Mouse (Mus musculus): Measurements from ENCODE around the gene Prpf6. TPM values are rescaled to one million over a fixed set of nuclear protein-coding genes. Genes with fewer than 3 reads are reported as not detected.

The Prpf6 gene
- total and polyA plus RNA-seq, 2 experiments from 2014 or later = 23.4 to 31.8 TPM

GRCm38 (mm10) chr2:181678780-181679179 lies 87.1 kb downstream of the Prpf6 start:
- WGBS = 35% methylated on average over 1 of the region's 1 CpGs
- H3K4me3 ChIP-seq (ENCODE audit: low read depth, low read length) = no peak overlapping the region
- peaks cover 6% of the 10 kb centered on the region; the same call in 1 of the 2 replicates for H3K27me3 ChIP-seq (ENCODE audit: control insufficient read depth, insufficient read depth, low read length)
- peak; percentile 87 for DNase-seq (ENCODE audit: low spot score)
- H3K4me2 ChIP-seq (ENCODE audit: low read depth, low read length) = no peak overlapping the region
- no peak overlapping the region for H3K27ac ChIP-seq (ENCODE audit: low read depth)
- TF ChIP-seq EP300 (IDR thresholded peaks at IDR 0.05; ENCODE audit: low read depth) (no peak), CTCF (IDR thresholded peaks at IDR 0.05; ENCODE audit: low read depth) (peak; percentile 99)
- H3K4me1 ChIP-seq (ENCODE audit: control insufficient read depth, insufficient read depth) = peaks cover 5% of the 10 kb centered on the region; the same call in 1 of the 2 replicates
- H3K9ac ChIP-seq (replicated peaks; ENCODE audit: low read depth, low read length) = no peak overlapping the region
- H3K9me3 ChIP-seq (replicated peaks; ENCODE audit: control insufficient read depth, low read length) = no peaks in the 10 kb centered on the region
- H3K36me3 ChIP-seq (replicated peaks; ENCODE audit: control insufficient read depth, insufficient read depth, low read length) = no peaks in the 10 kb centered on the region
- ATAC-seq (ENCODE audit: insufficient read depth, low read depth) = peak; percentile 68

GRCm38 (mm10) chr2:181679951-181680715 lies 88.5 kb downstream of the Prpf6 start, which contains the start of gene Tcea2:
Gene Tcea2, plus strand, starts transcription at chr2:181680310.
- under 1% methylated on average over 58 of the region's 69 CpGs for WGBS
- Histone ChIP-seq H3K9me3 (replicated peaks; ENCODE audit: control insufficient read depth, low read length) (no peaks in the 10 kb centered on the region), H3K4me3 (ENCODE audit: low read depth, low read length) (peak within 1 kb of the TSS; percentile 68), H3K4me1 (ENCODE audit: control insufficient read depth, insufficient read depth) (peaks cover 5% of the 10 kb centered on the region; the same call in 1 of the 2 replicates), H3K9ac (replicated peaks; ENCODE audit: low read depth, low read length) (peak within 1 kb of the TSS; percentile 78), H3K4me2 (ENCODE audit: low read depth, low read length) (peak within 1 kb of the TSS; percentile 97), H3K27me3 (ENCODE audit: control insufficient read depth, insufficient read depth, low read length) (no peaks in the 10 kb centered on the region), H3K36me3 (replicated peaks; ENCODE audit: control insufficient read depth, insufficient read depth, low read length) (no peaks in the 10 kb centered on the region), H3K27ac (ENCODE audit: low read depth) (peak within 1 kb of the TSS; percentile 56)
- DNase-seq (ENCODE audit: low spot score) = peak; percentile 51
- TF ChIP-seq EP300 (IDR thresholded peaks at IDR 0.05; ENCODE audit: low read depth) (no peak), CTCF (IDR thresholded peaks at IDR 0.05; ENCODE audit: low read depth) (no peak; the same call in 1 of the 2 replicates)
- ATAC-seq (ENCODE audit: insufficient read depth, low read depth) = peak; percentile 37

GRCm38 (mm10) chr2:181680716-181681117 lies 89.0 kb downstream of the Prpf6 start:
- Histone ChIP-seq H3K4me1 (ENCODE audit: control insufficient read depth, insufficient read depth) (peaks cover 5% of the 10 kb centered on the region; the same call in 1 of the 2 replicates), H3K9ac (replicated peaks; ENCODE audit: low read depth, low read length) (peak overlapping the region; percentile 78), H3K27ac (ENCODE audit: low read depth) (peak overlapping the region; percentile 56), H3K36me3 (replicated peaks; ENCODE audit: control insufficient read depth, insufficient read depth, low read length) (0 out of 2 replicates have a peak, but pooled peaks cover under 1% of the 10 kb centered on the region), H3K9me3 (replicated peaks; ENCODE audit: control insufficient read depth, low read length) (no peaks in the 10 kb centered on the region), H3K4me3 (ENCODE audit: low read depth, low read length) (peak overlapping the region; percentile 68), H3K4me2 (ENCODE audit: low read depth, low read length) (peak overlapping the region; percentile 97), H3K27me3 (ENCODE audit: control insufficient read depth, insufficient read depth, low read length) (no peaks in the 10 kb centered on the region)
- peak; percentile 9; the same call in 1 of the 2 replicates for ATAC-seq (ENCODE audit: insufficient read depth, low read depth)
- no peak for TF ChIP-seq EP300 (IDR thresholded peaks at IDR 0.05; ENCODE audit: low read depth)
- TF ChIP-seq CTCF (IDR thresholded peaks at IDR 0.05; ENCODE audit: low read depth) = no peak
- 17% methylated on average over 7 of the region's 7 CpGs for WGBS
- DNase-seq (ENCODE audit: low spot score) = no peak

- no peak for ATAC-seq (ENCODE audit: insufficient read depth, low read depth)
- 87% methylated on average over 1 of the region's 1 CpGs for WGBS
These were observed 90.3 kb downstream of the Prpf6 start for GRCm38 (mm10) chr2:181681978-181682377.

GRCm38 (mm10) chr2:181683381-181683780 lies 91.7 kb downstream of the Prpf6 start:
- 49% methylated on average over 4 of the region's 4 CpGs for WGBS
- Histone ChIP-seq H3K4me3 (ENCODE audit: low read depth, low read length) (no peak overlapping the region), H3K27ac (ENCODE audit: low read depth) (no peak overlapping the region), H3K9me3 (replicated peaks; ENCODE audit: control insufficient read depth, low read length) (no peaks in the 10 kb centered on the region), H3K4me1 (ENCODE audit: control insufficient read depth, insufficient read depth) (peaks cover 5% of the 10 kb centered on the region; the same call in 1 of the 2 replicates), H3K9ac (replicated peaks; ENCODE audit: low read depth, low read length) (no peak overlapping the region), H3K36me3 (replicated peaks; ENCODE audit: control insufficient read depth, insufficient read depth, low read length) (peaks cover 13% of the 10 kb centered on the region), H3K4me2 (ENCODE audit: low read depth, low read length) (no peak overlapping the region), H3K27me3 (ENCODE audit: control insufficient read depth, insufficient read depth, low read length) (no peaks in the 10 kb centered on the region)
- no peak for ATAC-seq (ENCODE audit: insufficient read depth, low read depth)
- TF ChIP-seq EP300 (IDR thresholded peaks at IDR 0.05; ENCODE audit: low read depth) = no peak
- DNase-seq (ENCODE audit: low spot score) = no peak

More at GRCm38 (mm10) chr2:181681978-181682377, 90.3 kb downstream of the Prpf6 start:
- Histone ChIP-seq H3K4me2 (ENCODE audit: low read depth, low read length) (no peak overlapping the region), H3K4me3 (ENCODE audit: low read depth, low read length) (no peak overlapping the region), H3K27ac (ENCODE audit: low read depth) (no peak overlapping the region), H3K4me1 (ENCODE audit: control insufficient read depth, insufficient read depth) (peaks cover 5% of the 10 kb centered on the region; the same call in 1 of the 2 replicates), H3K9me3 (replicated peaks; ENCODE audit: control insufficient read depth, low read length) (no peaks in the 10 kb centered on the region), H3K9ac (replicated peaks; ENCODE audit: low read depth, low read length) (no peak overlapping the region), H3K27me3 (ENCODE audit: control insufficient read depth, insufficient read depth, low read length) (no peaks in the 10 kb centered on the region), H3K36me3 (replicated peaks; ENCODE audit: control insufficient read depth, insufficient read depth, low read length) (peaks cover 13% of the 10 kb centered on the region)
- no peak for DNase-seq (ENCODE audit: low spot score)
- TF ChIP-seq EP300 (IDR thresholded peaks at IDR 0.05; ENCODE audit: low read depth) (no peak), CTCF (IDR thresholded peaks at IDR 0.05; ENCODE audit: low read depth) (no peak)
